Mouse (Mus musculus) layer of hippocampus, adult 9-10 months (tissue): ENCODE data around the gene Pprc1.
A peak's percentile ranks its signal among the peaks of the same experiment; 100 is the strongest.

Source experiments
- DNase-seq: peaks from one replicate; pipeline ENCODE4 v3.0.0; 2022; ENCODE audit warnings: low spot score

The Pprc1 gene

GRCm38 (mm10) chr19:46044271-46044992 lies at the start of gene Pprc1:
Pprc1 (plus strand) TSS chr19:46044886.
- no peak for DNase-seq

- no peak for DNase-seq
Observed at GRCm38 (mm10) chr19:45997365-45997764, 47.3 kb upstream of the Pprc1 start.

GRCm38 (mm10) chr19:45997785-45998693 lies 46.6 kb upstream of the Pprc1 start, which contains the start of gene Armh3:
Armh3 (minus strand) TSS chr19:45998488.
- peak; percentile 84 for DNase-seq

- no peak for DNase-seq
Observed at GRCm38 (mm10) chr19:45998694-45999217, 45.9 kb upstream of the Pprc1 start.

GRCm38 (mm10) chr19:45999378-45999777 lies 45.3 kb upstream of the Pprc1 start:
- no peak for DNase-seq

- DNase-seq = no peak
Observed at GRCm38 (mm10) chr19:46002279-46002678, 42.4 kb upstream of the Pprc1 start.

GRCm38 (mm10) chr19:46003371-46004226 lies 41.1 kb upstream of the Pprc1 start, which contains the start of gene Hps6:
Hps6 (plus strand) TSS chr19:46003508.
- peak; percentile 33 for DNase-seq

GRCm38 (mm10) chr19:46004814-46005466 lies 39.7 kb upstream of the Pprc1 start:
- DNase-seq = no peak

GRCm38 (mm10) chr19:46005680-46006079 lies 39.0 kb upstream of the Pprc1 start:
- no peak for DNase-seq

- peak; percentile 93 for DNase-seq
Observed at GRCm38 (mm10) chr19:46014572-46015178, 30.0 kb upstream of the Pprc1 start.

GRCm38 (mm10) chr19:46016023-46016422 lies 28.7 kb upstream of the Pprc1 start:
- no peak for DNase-seq

- DNase-seq = no peak
Observed at GRCm38 (mm10) chr19:46024959-46025358, 19.7 kb upstream of the Pprc1 start.

GRCm38 (mm10) chr19:46026567-46026966 lies 18.1 kb upstream of the Pprc1 start:
- DNase-seq = no peak

- DNase-seq = no peak
Observed at GRCm38 (mm10) chr19:46028747-46029320, 15.9 kb upstream of the Pprc1 start.

GRCm38 (mm10) chr19:46029652-46030051 lies 15.0 kb upstream of the Pprc1 start:
- DNase-seq = no peak

- DNase-seq = no peak
Observed at GRCm38 (mm10) chr19:46030196-46030983, 14.3 kb upstream of the Pprc1 start.

GRCm38 (mm10) chr19:46031689-46032432 lies 12.8 kb upstream of the Pprc1 start:
- DNase-seq = no peak

- DNase-seq = no peak
Observed at GRCm38 (mm10) chr19:46032731-46033510, 11.8 kb upstream of the Pprc1 start.
